Mouse (Mus musculus) heart, adult 11 months (tissue): ENCODE data around the gene Tlr5.

ENCODE experiments used
- DNase-seq: peaks from one replicate; pipeline ENCODE4 v3.0.0; 2022

Gene Tlr5

DNA sequence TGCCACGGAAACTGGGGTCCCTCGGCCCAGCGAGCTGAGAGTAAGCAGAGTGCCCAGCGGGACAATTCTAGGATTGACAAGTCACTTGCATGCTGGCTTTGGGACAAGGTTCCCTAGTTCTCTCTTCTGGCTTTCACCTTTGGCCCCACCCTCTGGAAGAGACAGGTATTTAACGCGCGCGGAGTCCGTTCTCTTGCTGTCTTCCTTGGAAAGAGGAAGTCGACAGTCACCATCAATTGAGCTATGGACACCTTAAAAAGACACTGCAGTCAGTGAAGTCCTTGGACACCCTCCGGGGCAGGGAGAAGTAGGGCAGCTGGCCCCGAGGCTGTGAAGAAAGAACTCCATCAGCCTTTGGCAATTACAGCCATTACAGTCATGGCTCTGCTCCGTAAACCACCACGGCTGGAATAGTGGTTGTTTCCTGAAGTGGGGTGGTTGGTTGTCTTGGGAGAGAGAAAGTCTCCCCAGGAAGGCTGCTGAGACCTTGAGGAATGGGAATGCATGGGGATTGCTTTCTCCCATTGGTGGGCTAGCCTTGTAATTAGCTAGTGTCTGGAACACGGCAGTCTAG is 546 bp downstream of the Tlr5 start:
- peak; percentile 90 for DNase-seq

DNA sequence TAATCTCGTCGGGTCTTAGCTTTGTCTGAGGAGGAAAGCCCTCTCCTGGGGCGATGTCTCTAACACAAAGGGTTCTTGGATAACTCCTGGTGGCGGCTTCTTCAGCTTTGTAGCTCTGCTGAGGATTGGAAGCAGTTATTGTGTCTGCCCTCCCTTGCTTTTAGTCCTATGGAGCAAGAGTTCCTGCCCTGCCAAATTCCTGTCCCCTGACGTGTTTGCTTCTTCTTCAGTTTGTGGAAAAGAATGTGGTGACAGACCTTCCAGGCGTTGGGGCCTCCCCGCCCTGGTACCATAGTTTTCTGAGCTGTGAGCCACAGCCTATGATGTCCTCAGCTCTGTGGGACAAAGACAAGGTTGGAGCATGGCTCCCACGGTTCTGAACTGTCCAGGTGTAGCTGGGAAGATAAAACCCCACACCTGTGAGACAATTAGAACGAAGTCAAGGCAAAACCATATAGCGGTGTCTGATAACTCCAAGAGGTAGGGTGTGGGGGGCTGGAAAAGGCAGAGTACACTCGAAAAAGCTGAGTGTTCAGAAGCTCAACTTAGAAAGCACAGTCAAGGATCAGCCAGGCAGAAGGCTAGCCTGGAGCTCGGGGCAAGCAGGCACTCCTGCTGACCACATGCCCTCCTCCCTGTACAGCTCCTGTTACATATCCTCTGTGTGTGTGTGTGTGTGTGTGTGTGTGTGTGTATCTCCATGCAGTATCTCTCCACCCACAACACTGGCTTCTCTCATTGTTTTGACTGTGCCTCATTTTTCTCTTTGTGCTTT is 1.8 kb downstream of the Tlr5 start:
- peak; percentile 89 for DNase-seq

DNA sequence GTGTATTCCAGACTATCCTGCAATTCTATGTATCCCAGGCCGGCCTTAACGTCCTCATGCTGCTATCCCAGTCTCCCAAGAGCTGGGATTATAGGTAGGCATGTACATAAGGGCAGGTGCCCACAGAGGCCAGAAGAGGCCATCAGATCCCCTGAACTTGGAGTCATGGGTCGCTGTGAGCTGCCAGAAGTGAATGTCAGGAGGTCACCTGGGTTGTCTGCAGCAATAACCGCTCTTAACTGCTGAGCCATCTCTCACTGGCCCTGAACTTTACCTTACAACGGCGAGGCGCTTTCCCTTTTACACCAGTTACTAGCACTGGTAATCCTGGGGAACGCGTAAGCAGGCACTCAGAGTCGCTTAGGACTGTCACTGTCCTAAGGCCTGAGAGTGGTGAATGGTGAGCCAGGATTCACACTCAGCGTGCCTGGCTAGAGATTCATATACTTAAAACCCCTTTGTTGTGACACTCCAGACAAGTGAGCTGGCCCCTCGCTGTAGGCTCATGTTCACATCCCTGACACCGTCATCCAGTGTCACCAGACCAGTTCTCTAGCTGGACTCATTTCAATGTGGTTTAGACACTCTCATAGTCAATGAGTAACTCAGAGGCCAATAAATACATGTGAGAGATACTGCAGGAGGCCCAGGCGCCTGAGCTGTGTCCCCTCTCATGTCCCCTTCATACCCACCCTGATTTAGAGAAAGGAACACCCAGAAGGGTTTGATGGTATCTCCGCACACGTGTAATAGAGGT is 2.6 kb downstream of the Tlr5 start:
- DNase-seq: peak; percentile 84

DNA sequence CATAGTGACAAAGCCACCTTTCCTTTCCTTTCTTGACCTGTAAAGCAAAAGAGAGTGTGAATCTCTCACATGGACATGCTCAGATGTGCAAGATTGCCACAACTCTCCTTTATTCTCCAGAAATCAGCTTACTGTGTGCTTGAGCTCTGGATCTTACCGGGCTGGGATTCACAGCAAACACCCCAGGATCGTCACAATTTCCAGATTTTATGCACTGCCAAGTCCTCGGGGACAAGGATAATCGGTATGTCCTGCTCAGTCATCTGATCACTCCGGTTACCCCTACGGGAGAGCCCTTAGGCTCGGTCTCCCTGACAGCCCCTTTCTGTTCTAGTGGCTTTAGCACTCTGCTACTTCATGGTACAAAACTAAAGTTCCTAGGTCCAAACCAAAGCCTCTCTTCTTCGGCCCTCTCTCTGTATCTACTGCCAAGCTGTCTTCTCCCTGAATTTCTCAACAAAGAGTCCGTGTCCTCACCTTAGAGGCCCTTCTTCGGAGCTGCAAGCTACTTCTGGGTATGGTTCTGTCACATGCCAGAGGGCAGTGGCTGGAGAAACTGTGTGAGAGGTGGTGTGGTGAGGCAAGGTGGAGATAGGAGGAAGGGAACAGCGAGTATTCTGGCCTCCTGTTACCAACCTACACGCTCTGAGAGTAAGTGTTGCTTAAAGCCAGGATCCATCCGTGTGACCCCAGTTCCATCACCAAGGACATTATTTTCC is 3.4 kb downstream of the Tlr5 start:
- DNase-seq: no peak

DNA sequence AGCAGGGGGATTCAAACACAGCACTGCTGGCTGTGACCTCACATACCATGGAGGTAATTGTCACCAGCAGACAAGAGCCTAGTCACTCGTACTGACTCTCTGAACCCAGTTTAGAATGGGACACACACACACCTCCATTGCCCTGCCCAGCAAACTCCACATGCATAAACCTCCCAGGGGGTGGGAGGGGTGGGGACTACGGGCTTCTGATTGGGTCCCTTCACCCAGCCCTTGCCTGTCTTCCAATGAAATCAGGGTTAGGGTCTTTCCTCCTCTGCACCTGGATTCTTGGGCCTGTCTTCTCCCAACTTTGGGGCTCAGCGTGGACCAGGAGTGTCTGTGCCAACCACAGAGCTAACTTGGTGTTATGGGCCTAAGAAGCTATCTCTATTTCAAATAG is 4.2 kb downstream of the Tlr5 start:
- DNase-seq: peak; percentile 92

DNA sequence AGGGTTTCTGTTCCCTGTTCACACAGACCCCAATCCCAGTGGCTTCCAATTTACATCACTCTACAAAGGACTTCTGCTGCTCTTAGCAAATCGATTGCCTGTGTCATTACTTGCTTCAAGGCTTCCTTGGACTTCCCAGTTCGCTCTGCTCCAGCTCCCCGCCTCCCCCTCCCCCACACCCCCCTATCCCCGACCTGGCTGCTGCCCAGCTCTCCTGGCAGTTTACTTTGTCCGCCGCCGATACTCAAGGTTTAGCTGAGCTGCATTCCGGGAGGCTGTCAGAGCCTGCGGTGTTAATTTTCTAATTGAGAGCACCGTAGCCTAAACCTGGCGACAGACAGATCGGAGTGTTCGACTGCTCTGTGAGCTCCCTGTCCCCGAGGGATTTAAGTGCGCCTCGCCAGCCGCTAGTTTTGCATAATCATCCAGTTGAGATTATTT is 4.7 kb downstream of the Tlr5 start:
- DNase-seq: peak; percentile 96

DNA sequence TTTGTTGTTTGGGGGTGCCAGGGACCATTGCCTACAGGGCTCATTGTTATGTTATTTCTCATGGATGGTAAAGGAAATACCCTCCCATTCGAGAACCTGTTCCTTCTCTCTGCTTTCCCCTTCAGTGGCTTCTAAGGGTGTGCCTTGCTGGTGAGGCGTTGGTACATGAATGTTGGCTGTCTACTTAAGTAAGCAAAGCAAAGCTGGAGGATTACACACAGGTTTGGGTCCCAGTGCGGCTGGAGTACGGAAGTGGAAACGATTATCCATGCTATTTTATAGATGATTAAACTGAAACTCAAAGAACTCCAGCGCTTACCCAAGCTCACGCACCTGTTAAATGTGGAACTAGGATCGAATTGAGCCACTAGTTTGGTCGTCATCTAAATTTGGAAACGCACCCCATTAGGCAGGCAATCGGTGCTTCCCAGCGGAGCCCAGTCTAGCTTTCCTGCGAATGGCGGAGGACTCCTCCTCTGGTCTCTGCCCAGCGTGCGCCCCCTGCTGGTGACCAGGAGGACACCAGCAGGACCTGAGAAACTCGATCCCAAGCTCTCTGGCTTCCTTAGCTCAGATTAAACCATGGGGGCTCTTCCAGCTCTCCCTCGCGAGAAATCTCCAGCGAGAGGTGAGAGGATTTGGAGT is 5.3 kb downstream of the Tlr5 start:
- peak; percentile 97 for DNase-seq

DNA sequence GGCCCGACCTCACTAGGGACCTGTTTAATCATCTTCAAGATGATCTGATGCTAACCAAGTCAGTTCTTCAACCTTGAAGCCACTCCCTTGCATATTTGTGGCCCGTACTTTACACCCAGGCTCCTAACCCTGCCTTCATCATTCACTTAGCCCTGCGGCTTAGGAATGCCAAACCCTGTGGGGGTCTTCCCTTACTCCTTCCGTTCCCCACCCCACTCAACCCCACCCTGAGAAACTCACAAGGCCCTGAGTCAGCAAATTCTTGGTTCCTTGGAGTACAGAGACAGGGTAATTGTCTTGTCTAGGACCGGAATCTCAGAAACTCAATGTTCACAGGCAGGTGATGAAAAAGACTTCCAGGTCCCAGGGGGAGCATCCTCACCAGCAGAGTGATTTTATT is 6.5 kb downstream of the Tlr5 start:
- DNase-seq: no peak

DNA sequence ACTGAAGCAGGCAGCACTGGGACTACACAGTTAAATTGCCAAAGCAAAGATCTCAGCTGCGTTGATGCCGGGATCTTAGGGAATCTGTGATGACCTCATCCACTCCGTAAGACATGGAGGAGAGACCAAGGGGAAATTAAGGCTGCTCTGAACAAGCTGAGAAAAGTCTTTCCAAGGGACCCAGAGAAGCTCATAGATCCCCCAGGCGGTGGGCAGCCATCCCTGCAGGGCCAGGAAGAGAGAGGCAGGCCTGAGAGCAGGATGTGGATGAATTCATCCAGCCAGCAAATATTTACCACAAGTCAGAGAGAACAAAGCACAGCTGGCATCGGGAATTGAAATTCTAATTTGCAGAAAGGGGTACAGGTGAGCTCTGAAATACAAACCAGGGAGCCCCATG is 8.7 kb downstream of the Tlr5 start:
- DNase-seq: no peak

DNA sequence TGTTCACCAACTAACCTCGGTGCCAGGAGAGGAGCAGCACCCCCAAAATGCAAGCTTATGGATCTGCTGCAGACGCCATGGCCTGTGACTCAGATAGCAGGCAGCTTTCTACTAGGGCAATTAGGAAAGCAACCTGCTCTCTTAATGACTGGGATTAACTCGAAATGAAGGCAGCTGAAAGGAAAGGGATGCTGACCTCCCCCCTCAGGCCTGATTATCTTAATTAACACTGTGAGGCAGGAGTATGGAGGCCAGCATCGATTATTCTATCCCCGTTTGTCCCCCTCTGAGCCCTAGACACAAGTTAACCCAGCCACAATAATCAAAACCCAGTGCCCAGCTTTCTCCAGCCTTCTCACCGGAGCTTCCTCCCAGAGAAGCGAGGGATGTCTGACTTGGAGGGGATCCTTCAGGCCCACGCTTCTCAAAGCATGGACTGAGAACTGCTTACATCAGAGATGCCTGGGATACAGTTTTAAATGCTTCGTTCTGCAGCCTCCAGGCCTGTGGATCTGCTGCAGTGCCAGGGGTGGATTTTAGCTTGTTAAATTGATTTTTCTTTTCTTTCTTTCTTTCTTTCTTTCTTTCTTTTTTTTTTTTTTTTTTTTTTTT is 10.4 kb downstream of the Tlr5 start:
- no peak for DNase-seq

DNA sequence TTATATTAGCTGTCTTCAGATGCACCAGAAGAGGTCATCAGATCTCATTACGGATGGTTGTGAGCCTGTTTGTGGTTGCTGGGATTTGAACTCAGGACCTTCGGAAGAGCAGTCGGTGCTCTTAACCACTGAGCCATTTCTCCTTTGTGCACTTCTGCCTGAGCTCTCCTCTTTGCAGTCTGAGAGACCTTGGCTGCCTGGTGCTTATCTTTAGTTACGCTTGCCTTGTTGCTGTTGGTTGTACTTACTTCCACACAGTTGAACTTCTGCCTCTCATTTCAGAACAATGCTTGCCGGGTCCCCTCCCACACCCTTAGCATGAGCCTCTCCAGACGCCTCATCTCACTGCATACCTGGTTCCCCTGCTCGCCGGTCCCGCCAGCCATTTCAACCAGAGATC is 14.1 kb downstream of the Tlr5 start:
- no peak for DNase-seq

DNA sequence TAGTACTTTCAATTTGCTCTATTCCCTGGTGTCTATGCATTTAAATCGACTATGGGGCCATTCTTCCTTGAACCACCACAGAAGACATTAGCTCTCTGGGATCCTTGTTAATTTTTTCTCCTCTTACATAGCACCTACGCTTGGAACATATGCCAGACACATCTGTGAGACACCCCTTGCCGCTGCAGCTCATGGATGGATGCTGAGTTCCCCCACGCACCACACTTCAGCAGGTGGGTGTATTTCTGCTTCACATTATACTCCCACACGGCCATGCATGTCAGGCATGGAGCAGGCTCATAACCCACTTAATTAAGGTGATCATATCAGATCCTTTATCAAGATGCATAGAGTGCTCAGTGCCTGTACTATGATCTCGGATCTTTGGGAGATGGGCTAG is 17.7 kb downstream of the Tlr5 start:
- DNase-seq: no peak

DNA sequence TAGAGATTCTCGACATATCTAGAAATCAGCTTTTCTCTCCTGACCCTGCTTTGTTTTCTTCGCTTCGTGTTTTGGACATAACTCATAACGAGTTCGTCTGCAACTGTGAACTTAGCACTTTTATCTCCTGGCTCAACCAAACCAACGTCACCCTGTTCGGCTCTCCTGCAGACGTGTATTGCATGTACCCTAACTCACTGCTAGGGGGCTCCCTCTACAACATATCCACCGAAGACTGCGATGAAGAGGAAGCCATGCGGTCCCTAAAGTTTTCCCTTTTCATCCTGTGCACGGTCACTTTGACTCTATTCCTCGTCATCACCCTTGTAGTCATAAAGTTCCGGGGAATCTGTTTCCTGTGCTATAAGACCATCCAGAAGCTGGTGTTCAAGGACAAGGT is 20.2 kb downstream of the Tlr5 start:
- no peak for DNase-seq

DNA sequence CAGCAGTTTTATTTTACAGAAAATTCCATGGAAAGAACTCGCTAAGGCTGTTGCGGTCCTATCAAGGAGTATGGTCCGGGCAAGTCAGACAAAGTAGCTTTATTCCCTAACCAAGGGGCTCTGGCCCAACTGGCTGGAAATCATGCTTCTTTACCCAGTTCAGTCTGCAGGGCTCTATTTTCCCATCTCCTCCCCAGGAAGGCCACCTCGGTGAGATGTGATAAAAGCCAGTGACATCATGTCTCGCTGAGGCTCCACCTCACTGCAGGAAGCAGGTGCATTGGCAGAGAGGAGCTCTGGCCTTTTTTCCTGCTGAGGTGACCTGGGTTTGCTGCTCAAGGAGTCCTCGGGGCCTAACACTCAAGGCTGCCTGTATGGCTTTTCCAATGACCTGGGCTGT is 26.1 kb downstream of the Tlr5 start:
- DNase-seq: no peak

DNA sequence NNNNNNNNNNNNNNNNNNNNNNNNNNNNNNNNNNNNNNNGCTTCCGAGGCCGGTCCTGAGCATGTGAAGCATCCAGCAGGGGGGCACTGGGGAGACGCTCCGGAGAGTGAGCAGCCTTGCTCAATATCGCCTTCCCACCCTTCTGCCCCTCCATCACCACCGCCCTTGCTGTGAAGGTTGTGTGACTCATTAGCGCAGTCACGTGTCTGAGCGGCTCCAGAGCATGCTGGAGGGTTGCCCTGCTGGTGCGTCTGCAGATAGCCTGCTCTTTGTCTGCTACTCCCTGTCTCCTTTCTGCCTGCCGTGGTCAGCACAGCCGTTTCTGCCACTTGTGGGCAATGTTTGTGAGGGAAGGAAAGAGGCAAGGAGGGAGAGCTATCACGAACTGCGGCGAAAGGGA is 28.4 kb downstream of the Tlr5 start:
- peak; percentile 99 for DNase-seq

DNA sequence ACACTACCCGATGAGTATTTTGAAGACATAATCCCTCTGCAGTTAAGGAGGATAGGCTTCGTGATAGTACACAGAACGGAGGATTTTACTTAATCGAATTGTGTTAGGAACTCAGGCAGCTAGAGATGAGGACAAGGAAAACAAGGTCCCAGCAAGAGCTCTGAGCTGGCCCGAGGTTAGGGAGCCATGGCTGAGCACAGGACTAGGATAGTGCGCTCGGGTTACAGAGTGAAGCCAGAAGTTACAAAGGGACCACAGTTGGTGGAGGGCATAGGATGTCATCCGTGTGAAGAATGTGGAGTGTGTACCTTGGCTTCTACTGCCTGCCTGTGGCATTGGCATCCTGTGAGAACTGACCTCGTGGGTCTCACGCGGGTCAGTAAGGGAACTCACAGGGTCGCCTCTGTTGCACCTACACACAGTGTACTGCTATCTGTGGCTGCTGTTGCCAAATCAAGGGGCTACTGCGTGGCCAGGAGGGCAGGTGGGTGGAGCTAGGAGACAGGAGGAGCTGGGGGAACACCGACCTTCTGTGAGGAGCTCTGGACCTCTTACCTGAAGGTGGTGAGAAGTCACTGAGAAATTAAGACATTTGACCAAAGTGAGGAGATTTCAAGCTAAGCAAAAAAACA is 29.0 kb downstream of the Tlr5 start:
- DNase-seq: peak; percentile 92

DNA sequence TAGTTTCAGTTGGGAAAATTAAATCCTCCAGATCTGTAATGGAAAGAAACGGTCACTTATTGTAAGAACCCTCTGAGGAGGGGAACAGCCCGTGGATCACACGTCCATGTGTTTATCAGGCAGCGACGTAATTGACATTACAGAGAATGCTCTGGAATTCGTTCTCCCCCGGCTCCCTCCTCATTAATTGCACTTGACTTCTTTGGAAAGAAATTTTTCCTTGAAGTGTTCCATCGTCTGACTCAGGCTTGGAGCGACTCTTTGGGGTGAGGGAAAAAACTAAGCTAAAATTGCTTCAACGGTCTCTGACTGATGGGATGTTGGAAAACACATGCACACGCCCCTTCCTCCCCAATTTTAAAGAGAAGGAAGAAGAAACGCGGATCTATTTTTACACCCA is 31.7 kb downstream of the Tlr5 start:
- DNase-seq: peak; percentile 92

DNA sequence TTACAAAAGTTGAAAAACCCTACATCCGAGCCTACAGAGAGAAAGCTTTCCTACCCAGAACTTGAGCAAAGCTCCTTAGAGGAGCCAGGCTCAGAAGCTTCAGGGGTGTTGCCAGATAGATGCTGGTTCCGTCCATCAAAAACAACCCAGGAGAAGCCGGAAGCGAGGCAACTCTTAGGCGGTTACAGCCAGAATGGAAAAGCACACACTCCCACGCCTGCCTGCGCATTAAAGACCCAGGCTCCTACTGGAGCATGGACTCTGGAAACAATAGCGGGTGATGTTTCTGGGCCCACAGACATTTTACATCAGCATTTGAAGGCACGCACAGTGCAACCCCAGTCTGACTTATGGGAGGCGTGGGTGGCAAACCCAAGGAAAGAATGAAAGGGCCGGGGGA is 32.2 kb downstream of the Tlr5 start:
- peak; percentile 93 for DNase-seq

DNA sequence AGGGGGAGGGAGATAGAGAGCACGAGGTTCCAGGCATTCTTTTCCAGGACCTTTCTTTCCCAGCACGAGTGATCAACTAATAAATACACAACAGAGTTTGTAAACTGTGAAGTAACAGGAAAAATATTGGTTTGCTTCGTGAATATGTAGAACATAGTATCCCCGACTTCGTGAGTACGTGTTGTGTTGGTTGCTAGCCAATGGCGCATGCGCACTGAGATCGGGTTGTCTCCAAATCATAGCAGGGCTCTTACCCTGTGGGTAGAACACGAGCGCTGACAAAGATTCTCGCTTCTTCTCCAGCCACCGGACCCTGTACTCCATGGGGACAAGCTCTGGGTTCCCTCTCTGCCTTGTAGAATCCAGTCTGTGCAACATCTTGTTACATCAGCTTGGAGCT is 33.2 kb downstream of the Tlr5 start:
- DNase-seq: no peak

DNA sequence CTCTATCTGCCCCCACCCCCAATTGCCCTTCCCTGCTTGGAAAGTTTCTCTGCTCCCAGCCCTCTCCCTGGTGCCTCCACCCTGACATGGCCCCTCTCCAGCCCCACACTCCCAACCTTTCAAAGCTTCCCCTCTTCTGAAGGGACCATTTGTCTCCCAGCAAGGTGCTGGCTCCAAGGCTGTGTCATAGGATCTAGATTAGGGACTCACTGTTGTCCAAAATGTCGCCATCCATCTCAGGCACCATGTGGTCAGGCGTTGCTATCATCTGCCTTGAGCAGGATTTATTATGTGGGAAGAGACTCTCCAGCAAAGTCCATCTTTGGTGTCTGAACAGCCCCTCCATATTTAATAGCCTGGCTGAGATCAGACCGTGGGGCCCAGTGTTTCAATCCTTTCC is 34.1 kb downstream of the Tlr5 start:
- no peak for DNase-seq

DNA sequence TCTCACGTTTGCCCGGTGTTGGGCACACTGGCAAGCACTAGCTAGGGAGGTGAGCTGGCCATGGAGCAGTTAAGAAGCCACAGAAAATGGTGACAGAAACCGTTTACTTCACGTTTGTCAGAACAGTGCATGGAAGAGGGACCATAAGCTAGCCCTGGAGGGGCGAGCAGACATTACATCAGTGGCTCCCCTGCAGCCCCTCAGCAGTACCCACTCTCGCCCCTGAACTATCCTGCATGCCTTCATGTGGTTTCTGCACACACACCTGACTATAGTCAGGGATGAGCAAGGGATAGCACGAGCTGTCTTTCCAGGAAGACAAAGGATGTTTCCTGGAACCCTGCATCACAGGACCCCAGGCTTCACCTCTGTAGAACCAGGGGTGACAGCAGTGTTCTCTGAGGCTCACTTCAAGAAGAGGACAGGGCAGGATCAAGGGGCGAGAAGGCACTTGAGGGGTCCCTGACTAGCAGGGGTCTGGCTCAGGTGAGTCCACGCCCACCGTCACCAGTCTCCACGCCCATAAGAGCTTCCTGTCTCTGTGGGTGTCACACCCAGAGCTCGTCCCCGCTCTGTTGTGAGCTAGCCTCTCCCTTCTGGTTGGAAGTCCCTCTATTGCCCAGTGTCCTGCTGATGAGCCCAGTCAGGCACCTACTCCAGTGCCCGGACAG is 35.6 kb downstream of the Tlr5 start:
- DNase-seq: no peak
